Mouse (Mus musculus): Measurements from ENCODE around the gene Grik4. TPM values are rescaled to one million over a fixed set of nuclear protein-coding genes. Genes with fewer than 3 reads are reported as not detected.
"Not testable (repeated sequence)": the region's sequence is repeated elsewhere in the genome, so short reads cannot be mapped to it uniquely, and the experiment has no call there.

The Grik4 gene
- 1 to 10 TPM; 1.2 to 1.4 TPM for total RNA-seq (2021)
- long read RNA-seq, experiment 1, partial matches to known transcripts = 2 of 2 reads
- long read RNA-seq, experiment 1, other reads (novel, unspliced or antisense) = 0 of 2 reads
- long read RNA-seq, experiment 2 = 0 reads

DNA sequence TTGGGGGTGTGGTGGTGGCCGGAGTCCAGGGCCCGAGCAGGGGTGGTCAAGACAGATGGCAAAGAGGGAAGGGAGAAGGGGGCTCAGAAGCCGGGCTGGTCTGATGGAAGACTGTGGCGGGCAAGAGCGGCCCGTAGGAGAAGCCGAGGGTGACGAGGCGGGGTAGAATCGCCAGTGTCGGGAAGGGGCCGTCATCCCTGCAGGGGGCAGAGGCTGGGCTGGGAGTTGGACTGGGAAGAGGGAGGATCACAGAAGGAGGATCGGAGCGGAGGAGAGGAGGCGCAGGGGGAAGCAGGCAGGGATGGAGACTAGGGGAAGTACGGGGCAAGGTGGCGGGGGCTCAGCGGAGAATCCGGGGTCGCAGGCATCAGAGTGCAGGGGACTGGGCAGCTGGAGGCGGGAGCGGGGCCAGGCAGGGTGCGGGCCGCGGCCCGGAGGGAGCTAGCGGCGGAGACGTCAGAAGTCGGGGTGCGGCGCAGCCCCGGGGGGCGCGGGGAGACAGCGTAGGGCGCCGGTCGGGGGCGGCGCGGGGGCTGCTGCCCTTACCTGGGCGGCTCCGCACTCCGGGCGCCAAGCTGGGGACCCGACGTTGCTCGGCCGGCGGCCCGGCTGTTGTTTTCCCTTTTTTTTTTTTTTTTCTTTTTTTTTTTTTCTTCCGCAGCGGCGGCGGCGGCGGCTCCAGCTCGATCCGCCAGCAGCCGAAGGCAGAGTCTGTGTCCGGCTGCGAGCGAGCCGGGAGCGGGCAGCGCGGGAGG, at the start of gene Grik4:
TSS of gene Grik4 (minus strand) at position 713 of the 755 bp plus-strand sequence.
- peak; percentile 30 to 58 for DNase-seq

DNA sequence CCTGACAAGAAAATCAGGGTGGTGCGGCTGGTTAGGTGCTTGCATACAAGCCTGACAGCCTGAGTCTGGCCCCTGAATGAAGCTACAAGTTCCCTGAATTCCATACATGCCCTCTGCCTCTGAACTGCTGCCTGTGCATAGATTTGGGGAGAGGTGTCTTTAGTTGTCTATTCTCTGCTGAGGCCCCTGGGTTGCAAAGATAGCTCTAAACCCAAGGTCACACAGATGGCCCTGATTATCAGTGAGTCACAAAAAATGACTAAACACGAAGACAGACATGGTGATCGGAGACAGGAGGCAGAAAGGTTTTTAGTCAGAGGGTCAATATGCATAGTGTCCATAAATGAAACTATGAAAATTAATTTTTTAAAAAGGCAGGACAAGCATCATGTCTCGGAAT, 49.4 kb upstream of the Grik4 start:
- peak; percentile 27 to 55 for DNase-seq

DNA sequence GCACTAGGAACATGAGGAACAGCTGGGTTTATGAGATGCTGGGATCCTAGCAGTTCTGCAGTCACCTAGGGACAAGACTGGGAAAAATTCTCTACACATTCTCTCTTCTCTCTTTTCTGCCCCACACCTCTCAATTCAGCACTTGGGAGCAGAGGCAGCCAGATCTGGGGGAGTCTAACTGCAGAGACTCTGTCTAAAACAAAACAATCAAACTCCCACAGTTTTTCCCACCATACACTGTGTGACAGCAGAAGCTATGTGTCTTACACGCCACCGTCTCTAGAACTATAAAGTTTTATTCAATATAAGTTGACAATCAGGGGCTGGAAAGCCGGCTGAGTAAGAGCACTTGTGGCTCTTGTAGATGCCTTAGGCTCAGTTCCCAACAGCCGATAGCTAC, 43.7 kb upstream of the Grik4 start:
- DNase-seq = no peak

DNA sequence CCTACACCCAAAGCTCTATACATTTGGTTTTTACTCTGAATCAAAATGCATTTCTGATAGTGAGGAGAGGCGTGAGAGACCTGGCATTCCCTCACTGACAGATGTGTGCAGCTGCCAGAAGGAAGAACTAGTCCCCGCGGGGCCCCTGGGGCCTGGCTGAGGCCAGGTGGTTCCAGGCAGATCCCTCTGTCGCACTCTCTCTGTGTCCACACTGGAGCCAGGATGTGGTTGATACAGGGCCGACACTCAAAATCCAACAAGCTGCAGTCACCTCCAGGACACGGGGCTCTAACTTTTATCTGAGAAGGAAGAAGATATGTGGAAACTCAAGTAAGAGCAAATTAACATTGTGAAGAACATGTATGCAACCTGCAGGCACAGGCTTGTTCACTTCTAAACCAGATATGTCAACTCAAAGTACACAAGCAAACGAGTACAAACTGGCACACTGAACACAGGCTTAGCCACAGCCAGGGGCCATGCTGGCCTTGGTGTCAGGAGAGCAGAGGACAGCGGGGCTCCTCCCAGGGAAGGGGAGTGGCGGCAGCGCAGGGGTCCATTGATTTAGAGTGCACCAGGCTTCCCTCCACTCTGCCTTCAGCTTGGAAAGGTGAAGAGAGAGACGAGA, 24.7 kb upstream of the Grik4 start:
- no peak for DNase-seq

DNA sequence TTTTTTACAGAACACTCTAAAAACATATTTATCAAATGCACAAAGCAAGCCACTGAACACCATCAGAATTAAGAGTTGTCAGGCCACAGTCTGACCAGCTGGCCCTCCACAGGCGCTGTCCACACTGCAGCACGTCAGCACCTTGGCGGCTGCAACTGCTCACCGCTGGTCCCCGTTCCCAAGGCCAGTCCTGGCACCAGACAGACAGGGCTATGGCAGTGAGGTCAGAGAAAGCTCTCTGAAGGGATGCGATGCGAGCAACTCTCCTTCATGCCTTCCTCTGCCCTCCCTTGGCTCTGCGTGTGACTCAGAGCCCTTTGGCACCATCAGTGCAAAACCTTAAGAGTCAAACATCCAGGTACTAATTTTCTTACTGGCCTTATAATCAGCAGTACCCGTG, 23.4 kb upstream of the Grik4 start:
- DNase-seq = peak; percentile 68 to 72

DNA sequence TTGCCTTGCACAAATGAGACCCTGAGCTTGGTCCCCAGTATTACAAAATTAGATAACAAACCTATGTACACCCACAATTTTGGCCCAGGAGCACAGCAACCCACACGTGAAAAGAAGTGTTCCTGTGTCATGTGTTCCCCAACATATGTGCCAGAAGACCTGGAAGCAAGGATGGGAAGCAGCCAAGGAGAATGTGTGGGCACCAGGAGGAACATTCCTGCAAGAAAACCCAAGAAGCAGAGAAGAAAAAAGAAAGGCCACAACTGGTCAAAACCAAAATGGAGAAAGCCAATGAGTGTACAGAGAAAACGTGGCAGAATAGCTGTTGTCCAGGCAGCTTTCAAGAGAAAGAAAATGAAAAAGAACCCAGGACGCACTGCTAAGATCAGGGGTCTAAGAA, 20.5 kb upstream of the Grik4 start:
- DNase-seq = not testable (repeated sequence)

DNA sequence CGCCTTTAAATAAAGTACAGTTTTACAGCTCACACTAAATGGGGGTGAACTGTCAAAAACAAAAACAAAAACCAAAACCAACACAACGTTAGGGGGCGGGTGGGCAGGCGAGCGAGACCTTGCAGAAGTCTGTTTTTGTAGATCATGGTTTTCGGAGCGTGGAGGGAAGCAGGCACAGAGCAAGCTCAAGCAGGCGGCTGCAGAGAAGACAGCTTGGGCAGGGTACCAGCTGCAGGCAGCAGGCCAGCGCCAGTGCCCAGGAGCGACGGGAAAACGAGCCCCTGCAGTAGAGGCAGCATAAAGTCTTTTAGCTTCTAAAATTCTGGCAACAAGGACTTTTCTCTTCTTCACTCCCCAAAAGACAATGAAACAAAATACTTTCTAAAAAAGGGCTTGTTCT, 20.1 kb upstream of the Grik4 start:
- no peak for DNase-seq

DNA sequence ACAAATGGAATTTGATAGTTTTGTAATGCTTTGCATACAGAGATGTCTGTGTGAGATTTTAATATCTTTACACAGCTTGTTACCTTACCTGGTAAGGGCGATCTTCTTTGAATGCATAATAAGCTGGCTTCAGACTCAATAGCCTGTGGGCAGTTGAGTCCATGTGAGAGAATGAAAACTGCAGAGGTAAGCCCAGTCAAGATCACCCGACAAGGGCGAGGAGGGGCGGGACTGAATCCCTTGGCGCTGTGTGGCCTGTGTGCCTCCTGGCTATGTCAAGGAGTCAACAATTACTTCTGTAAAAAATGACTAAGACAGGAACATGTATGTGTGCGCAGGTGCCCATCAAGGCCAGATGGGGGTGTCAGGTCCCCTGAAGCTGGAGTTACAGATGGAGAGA, 18.2 kb upstream of the Grik4 start:
- no peak for DNase-seq

DNA sequence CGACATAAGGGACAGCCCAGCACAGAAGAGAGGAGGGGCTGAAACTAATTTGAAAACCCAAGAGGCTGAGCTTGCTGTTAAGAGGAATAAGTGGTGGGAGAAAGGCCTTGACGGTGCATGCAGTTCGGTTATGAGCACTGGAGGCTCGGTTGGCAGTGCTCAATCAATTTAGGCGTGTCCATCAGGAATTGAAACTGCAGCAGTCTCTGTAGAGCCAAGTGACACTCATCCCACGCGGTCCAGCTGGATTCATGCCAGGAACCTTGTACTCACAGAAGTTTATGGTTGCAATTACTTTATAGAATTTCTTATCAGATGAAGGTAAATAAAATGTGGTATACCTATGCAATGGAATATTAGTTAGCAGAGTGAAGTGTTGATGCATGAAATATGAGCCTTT, 14.1 kb upstream of the Grik4 start:
- DNase-seq = peak; percentile 57 to 59

DNA sequence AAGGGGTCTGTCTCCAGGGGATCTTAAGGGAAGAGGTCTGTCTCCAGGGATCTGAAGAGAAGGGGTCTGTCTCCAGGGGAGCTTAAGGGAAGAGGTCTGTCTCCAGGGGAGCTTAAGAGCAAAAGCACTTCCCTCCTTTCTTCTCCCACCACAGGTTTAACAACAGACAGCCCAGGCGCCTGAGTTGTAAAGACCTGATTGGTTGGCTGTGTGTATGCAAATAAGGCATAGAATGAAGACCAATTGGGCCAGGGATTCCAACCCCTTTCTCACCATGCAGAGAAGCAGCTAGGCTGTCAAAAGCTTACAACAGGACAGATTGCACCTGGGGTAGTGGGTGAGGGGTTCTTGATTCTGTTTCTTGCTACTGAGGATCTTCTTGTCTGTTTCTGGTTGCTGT, 4.1 kb upstream of the Grik4 start:
- no peak for DNase-seq

DNA sequence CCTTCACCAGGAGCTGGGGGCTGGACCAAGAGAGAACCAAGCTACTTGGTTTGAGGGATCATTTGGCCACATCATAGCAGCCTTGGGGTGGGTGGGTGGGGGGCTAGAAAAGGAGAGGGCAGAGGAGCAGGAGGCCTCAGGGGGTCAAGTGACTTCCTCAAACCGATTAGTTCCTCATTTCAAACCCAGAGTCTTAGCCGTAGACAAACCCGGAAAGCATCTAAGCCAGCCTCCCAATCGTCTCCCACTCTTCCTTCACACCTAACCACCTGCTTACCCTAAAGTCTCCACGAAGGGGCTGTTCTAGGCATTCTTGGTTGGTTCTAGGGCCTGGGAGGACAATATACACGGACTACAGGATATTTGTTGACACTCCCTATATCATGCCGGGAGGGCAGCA, 881 bp upstream of the Grik4 start:
- DNase-seq = no peak

DNA sequence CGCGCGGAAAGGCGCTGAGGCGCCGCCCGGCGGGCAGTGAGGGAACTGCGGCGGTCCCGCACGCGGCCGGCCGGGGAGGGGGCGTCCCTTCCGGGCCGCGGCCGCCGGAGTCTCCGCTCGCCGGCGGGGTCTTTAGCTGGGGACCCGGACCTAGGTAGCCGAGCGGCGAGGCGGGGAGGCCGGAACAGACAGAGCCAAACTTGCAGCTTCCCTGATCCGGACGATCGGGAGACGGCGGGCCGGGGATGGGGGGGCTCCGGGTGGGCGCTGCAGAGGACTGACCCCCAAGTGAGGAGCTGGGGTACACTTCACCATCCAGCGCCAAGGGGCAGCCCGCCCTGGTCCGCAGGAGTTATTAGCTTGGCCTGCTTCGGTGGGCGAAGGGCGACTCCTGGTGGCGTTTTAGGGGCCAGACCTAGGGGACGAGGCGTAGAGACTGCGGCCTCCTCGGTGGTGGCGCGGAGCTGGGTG, 278 bp upstream of the Grik4 start:
- DNase-seq = peak; percentile 90

DNA sequence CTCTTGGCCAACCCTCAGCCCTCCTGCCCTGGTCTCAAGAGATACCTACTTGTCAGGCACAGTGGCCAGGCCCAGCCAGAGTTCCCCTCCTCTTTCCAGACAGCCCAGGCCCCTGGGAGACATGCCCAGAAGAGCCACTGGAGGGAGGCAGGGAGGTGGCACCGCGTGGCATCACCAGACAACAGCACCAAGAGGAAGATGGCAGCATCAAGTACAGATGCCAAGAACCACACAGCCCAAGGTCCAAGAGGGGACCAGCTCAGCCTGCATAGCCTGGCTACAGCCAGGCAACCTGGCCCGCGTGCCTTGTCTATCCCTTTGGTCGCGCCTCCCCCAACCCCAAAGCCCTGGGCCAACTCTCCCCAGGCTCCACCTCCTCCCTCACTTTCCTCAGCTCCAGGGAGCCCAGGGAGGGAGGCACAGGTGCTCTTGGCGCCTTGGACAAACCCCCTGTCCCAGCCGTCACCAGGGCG, 1.2 kb downstream of the Grik4 start:
- DNase-seq = peak; percentile 8 to 31

DNA sequence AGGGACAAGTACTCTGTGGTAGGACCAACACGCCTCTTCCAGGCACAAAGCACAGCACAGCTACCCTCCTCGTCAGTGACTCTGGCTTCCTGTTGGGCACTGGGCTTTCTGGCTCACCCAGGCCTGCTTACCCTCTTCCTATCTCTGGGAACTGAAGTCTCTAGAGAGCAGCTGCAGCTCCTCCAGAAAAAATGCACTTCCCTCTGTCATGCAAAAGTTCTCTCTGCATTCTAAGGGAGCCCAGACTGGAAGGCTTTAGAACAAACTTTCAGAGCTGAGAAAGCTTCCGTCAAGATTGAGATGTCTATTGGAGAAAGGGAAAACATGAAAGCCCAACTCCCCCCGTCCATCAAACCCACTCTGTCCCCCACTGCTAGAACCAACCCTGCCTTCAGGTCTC, 2.1 kb downstream of the Grik4 start:
- DNase-seq = no peak

DNA sequence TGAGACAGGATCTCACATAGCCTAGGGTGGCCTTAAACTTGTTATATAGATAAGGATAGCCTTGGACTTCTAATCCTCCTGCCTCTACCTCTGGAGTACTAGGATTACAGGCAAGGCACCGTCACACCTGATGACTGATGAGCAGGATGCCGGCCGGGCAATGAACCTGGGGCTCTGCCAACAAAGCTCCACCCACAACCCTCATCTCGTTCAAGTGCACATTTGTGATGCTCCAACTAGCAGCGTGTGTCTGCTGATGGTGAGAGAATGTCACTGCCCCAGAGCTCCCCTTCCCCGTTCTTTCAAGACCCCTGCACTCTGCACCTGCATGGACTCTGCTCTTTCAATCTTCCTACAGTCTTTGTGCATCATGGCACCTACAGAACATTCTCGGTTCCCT, 12.1 kb downstream of the Grik4 start:
- DNase-seq = peak in 1 of 2 experiments; percentile 10

DNA sequence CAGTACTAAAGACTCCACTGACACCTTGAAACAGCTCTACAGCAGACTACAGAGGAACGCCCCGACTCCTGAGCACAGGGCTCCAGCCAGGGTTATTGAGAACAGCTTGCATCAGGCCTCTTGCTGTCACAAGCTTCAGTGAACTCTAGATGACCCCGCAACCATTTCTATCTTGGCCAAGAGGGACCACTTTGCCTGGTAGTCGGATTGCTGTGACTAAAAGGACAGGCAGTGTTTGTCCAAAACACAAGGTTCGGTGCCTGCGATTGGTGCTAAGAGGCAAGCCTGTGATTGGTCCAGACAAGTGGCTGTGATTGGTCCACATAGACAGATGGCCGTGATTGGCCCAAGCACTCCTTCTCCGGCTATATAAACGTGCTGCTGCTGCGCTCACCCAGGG, 16.8 kb downstream of the Grik4 start:
- no peak for DNase-seq

DNA sequence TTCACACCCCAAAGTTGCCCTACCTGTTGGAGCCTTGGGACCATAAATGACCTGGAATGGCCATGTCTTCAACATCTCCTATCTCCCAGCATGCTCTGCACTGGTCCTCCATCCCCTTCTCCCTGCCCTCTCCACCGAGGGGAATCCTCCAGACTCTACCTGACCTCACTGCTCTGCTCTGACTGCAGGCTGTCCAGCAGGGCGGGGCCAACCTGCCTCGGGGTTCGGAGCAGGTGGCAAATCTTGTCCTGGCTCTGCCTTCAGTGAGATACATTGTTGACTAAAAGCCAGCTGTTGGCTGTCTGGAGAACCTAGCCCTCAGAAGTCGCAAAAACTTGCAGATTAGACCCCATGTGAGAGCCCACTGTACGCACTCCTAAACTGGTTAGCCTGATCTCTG, 17.7 kb downstream of the Grik4 start:
- DNase-seq = no peak

DNA sequence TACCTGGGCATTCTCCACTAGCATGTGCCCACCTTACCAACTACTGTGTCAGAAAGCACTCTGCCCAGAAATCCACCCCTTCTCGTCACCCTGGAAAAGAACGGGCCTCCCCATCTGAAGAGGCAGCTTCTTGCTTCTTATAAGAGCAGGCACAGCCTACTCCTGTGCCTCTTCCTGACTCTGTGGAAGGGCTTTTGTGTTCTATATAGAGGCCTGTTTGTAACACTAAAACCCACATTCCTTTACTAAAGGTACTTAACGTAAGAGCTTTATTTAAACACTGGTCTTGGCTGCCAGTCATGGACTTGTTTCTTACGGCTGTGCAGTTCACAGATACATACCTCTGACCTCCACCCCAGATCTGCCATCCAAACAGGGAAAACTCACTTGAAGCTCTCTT, 22.5 kb downstream of the Grik4 start:
- no peak for DNase-seq

DNA sequence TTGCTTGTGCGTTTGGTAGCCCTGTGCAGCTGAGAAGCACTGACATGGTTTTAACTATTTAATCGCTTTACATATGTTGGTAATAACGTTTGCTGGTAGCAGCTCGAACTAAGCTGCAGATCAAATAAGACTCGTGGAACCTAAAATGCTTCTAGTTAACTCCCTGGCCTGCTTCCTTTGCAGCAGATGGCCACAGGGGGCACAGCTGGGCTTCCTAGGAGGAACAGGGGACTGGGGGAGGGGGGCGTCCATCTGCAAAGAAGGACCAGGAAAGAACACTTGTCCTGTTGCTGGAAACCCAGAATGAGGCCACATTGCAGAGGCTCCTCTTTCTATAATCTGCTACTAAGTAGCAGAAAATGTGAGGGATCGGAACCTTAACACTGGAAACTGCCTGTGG, 24.1 kb downstream of the Grik4 start:
- DNase-seq = no peak

DNA sequence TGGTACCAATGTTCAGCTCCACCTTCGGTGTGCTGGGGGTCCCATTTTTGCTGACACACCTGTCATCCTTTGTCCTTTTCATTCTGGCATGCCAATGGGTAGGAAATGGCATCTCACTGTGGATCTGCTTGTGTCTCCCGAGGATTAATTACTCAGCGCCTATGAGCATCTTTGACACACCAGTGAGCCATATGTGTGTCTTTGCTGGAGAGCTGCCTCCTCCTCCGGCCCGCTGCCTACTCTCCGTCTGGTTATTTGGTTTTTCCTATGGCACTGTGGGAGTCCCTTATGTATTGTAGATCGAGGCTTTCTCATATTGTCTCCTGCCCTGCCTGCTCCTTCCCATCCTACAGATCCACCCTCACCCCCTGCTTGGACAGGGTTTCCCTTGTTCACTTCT, 26.4 kb downstream of the Grik4 start:
- no peak for DNase-seq

DNA sequence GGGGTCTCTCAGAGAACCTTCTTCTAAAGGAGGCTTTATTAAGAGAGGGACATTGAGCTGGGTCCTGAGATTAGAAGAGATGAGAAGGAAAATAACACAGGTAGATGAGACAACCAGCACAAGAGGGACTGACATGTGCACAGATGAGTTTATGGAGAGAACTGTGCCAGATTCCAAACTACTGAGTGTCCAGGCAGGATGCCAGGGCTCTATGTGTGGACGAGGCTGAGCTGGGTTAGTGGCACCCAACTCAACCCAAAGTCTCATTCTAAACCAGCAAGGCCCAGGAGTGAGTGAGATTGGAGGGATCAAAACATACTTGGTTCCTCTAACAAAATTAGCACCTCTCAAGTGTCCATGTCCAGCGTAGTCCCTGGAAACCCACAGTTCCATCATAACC, 31.1 kb downstream of the Grik4 start:
- DNase-seq = peak; percentile 43 to 58

DNA sequence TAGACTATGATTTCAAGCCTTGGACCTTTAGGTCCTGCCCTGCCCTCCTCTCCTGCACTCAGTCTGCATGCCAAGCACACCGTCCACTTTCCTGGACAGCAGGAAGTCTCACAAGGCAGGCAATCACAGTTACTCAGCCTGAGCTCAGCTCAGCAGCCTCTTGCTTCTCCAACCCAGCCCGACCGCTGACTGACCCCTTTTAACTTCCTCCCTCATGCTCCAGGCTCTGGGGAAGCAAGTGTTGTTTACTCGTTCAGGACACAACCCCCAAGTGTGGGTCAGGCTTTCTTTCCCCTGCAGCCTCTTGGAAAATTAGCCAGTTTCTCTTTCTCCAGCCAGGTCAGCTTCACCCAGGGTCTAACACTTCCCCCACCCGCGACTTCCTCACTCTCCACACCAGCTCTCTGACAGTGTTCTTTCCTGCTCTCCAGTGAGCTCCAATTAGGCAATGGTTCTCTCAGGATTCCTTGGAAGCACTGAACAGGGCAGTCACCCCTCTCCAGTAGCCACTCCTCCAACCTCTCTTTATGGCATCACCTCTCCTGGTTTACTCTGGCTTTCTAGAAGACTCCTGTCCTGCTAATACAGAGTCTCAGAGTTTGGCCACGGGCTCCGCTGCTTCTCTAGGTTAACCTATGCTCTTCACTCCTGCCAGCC, 35.5 kb downstream of the Grik4 start:
- peak in 1 of 2 experiments; percentile 8 for DNase-seq

DNA sequence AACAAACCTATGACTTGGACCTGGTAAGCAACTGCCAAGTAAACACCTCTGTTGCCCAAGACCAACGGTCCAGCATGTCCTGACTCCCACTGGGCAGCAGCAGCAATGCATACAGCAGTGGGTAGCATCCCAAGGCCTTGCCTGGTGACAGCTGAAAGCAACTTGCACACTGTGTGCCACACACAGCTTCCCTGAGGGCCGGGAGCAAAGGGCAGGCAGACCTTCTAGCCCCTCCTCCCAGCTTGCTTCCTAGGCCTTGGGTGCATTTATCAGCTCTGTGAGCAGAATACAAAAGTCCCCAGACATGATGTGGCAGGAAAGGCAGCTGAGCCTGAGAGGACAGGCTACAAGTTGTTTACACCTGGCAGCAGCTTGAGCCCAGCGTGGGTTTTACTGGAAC, 37.3 kb downstream of the Grik4 start:
- DNase-seq = no peak
